Mouse (Mus musculus): Measurements from ENCODE around the gene Smad3. TPM values are rescaled to one million over a fixed set of nuclear protein-coding genes. Genes with fewer than 3 reads are reported as not detected.

Smad3 gene
- total and polyA plus RNA-seq, 3 experiments: 0.81 to 1.5 (median 1.2) TPM

DNA sequence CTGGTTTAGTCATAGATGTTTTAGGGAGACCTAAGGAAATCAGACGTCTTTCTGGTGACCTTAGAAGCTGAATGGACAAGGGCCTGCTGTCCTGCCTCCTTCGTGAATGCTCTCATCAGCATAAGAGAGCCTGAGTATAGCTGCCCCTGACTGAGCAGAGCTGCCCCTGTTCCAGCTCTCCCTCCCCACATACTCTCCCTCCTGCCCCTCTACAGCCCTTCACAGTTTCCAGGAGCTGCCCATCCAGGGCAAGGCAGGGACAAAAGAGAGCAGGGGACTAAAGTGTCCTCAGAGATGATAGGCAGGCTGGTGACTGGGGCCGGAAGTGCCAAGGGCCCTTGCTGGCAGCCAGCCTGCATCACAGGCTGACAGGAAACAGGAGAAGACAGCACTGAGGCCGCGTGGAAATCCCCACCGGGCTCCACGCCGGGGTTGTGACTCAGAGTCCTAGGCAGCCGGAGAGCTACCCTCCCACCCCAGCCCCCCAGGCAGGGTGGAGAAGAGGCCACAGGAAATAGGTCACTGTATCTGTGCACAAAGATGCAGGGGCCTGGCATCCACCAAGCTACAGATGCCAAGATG, 51.6 kb downstream of the Smad3 start (continued):
- TF ChIP-seq IRF4 (IDR thresholded peaks at IDR 0.05; ENCODE audit: low read depth, low read length) (peak; percentile 48; the same call in 1 of the 2 replicates), MEF2A (IDR thresholded peaks at IDR 0.05; ENCODE audit: borderline replicate concordance, low read depth, low read length) (peak; percentile 74; the same call in 1 of the 2 replicates), ZC3H11A (IDR thresholded peaks at IDR 0.05; ENCODE audit: low read depth, low read length) (no peak), MYC (IDR thresholded peaks at IDR 0.05; ENCODE audit: low read depth, low read length) (peak; percentile 42; the same call in 1 of the 2 replicates), UBTF (IDR thresholded peaks at IDR 0.05; ENCODE audit: low read depth, low read length) (no peak), SIN3A (IDR thresholded peaks at IDR 0.05; ENCODE audit: low read length) (no peak), USF2 (conservative IDR thresholded peaks at IDR 0.05; ENCODE audit: low read depth, low read length) (no peak), EP300 (IDR thresholded peaks at IDR 0.05; ENCODE audit: low read length) (peak; percentile 57; the same call in 1 of the 2 replicates), JUN (IDR thresholded peaks at IDR 0.05; ENCODE audit: insufficient read depth, low read depth, low read length) (no peak), HCFC1 (IDR thresholded peaks at IDR 0.05; ENCODE audit: low read depth, low read length) (peak; percentile 29; the same call in 1 of the 2 replicates)

DNA sequence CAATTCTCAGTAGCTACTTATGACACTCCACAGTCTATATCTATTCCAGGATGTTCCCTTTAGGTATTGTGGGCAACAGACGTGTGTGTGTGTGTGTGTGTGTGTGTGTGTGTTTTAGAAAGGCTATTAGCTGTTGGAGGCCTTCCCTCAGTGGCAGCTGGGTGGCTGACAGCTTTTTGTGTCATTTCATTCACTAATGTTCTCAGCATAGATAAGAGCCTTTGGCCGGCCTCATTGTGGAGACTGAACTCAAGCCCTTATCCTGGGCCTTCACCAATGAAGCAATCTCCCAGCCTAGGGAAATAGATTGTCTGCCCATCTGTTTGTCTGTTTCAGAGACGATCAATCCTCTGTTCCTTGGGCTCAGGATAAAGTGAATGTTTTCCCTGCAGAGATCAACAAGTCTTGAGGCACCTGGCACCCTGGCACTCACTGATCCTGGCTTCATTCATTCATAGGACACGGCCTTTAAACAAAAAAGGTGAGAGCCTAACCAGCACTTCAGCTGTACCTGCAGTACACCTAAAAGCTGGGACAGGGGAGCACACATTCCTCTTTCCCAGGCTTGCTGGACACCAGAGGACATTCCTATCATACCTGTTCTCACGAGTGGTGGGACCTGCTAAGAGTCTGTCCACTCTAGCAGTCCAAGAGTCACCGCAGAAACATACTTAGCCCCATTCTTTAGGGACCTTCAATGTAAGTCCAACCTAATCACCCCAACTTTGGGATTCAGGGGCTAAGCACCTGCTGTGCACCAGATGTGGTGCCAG, 52.6 kb downstream of the Smad3 start:
- no peak overlapping the region for H3K4me3 ChIP-seq (replicated peaks in 1 of 3; ENCODE audit: low read depth in 2 of 3, low read length in 2 of 3, poor library complexity in 1 of 3)

DNA sequence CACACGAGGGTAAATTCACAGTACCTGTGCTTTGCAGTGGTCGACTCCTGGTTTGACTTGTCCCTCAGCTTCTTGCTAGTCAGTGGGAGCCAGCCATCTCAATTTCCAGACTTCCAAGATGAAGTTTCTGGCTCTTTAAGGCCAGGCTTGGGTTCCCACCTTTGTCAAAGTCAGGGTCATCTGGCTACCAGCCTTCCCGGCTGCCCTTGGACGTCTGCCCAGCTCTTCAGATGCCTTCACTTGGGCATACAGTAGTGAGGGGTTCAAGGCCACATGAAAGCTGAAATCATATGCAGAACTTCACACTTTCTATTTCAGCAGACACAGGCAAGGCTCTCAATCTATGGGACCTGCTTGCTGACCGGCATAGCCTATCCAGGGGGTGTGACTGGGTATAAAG, 53.7 kb downstream of the Smad3 start:
- no peak for TF ChIP-seq POLR2AphosphoS2 (IDR thresholded peaks at IDR 0.05; ENCODE audit: low read depth, low read length)
- no peak for TF ChIP-seq SIN3A (IDR thresholded peaks at IDR 0.05; ENCODE audit: low read length)
- TF ChIP-seq E2F4 (IDR thresholded peaks at IDR 0.05; ENCODE audit: insufficient replicate concordance, low read depth, low read length): no peak
- no peak for TF ChIP-seq CHD2 (IDR thresholded peaks at IDR 0.05; ENCODE audit: low read length)
- no peak for TF ChIP-seq TBP (conservative IDR thresholded peaks at IDR 0.05; ENCODE audit: low read depth, low read length)
- no peak for TF ChIP-seq PAX5 (IDR thresholded peaks at IDR 0.05; ENCODE audit: low read length)
- TF ChIP-seq RAD21 (IDR thresholded peaks at IDR 0.05; ENCODE audit: low read depth, low read length): no peak
- TF ChIP-seq CHD1 (IDR thresholded peaks at IDR 0.05; ENCODE audit: low read depth, low read length): no peak
- TF ChIP-seq TCF12 (IDR thresholded peaks at IDR 0.05; ENCODE audit: low read depth, low read length): no peak
- TF ChIP-seq MAX (IDR thresholded peaks at IDR 0.05; ENCODE audit: low read length): no peak
- TF ChIP-seq GABPA (IDR thresholded peaks at IDR 0.05; ENCODE audit: insufficient replicate concordance, low read depth, low read length): no peak
- TF ChIP-seq JUN (IDR thresholded peaks at IDR 0.05; ENCODE audit: insufficient read depth, low read depth, low read length): no peak
- no peak for TF ChIP-seq MAFK (IDR thresholded peaks at IDR 0.05; ENCODE audit: insufficient replicate concordance, low read length)
- no peak for TF ChIP-seq ZMIZ1 (IDR thresholded peaks at IDR 0.05; ENCODE audit: low read depth, low read length)
- in situ Hi-C loops (cut with MboI; ENCODE audit: low pct_ligation_motif_present, low pct_unique_long_range_greater_than_20kb, low sequenced_read_pairs): no loop called here

More for the DNA sequence above, 52.6 kb downstream of the Smad3 start:
- in situ Hi-C loops (cut with MboI; ENCODE audit: low pct_ligation_motif_present, low pct_unique_long_range_greater_than_20kb, low sequenced_read_pairs) (no loop called here), dilution Hi-C loops (cut with MboI; ENCODE audit: extremely low pct_ligation_motif_present, extremely low pct_unique_long_range_greater_than_20kb, low sequenced_read_pairs) (no loop called here)
- Histone ChIP-seq H3K4me1 (ENCODE audit: control insufficient read depth in 1 of 2, insufficient read depth in 2 of 2) (peaks cover 34 to 65% of the 10 kb centered on the region in 2 experiments), H3K79me2 (replicated peaks; ENCODE audit: control insufficient read depth, extremely low read depth, insufficient read depth, poor library complexity, severe bottlenecking) (no peaks in the 10 kb centered on the region), H3K4me2 (ENCODE audit: insufficient read depth, low read depth, poor library complexity, severe bottlenecking) (no peak overlapping the region), H3K27me3 (replicated peaks) (no peaks in the 10 kb centered on the region), H3K36me3 (replicated peaks in 1 of 2; ENCODE audit: control insufficient read depth in 1 of 2, insufficient read depth in 1 of 2, low read length in 1 of 2) (no peaks in the 10 kb centered on the region), H3K9ac (ENCODE audit: insufficient read depth, low read depth) (no peak overlapping the region), H3K9me3 (replicated peaks; ENCODE audit: low read length) (peaks cover 14% of the 10 kb centered on the region), H3K27ac (ENCODE audit: insufficient read depth, low read depth) (no peak overlapping the region)
- TF ChIP-seq ZNF384 (IDR thresholded peaks at IDR 0.05; ENCODE audit: low read depth, low read length): no peak
- no peak for TF ChIP-seq HCFC1 (IDR thresholded peaks at IDR 0.05; ENCODE audit: low read depth, low read length)
- TF ChIP-seq RCOR1 (conservative IDR thresholded peaks at IDR 0.05; ENCODE audit: low read depth, low read length): no peak
- TF ChIP-seq JUND (conservative IDR thresholded peaks at IDR 0.05; ENCODE audit: low read depth, low read length): no peak
- no peak for TF ChIP-seq ZMIZ1 (IDR thresholded peaks at IDR 0.05; ENCODE audit: low read depth, low read length)
- no peak for TF ChIP-seq ZKSCAN1 (IDR thresholded peaks at IDR 0.05; ENCODE audit: borderline replicate concordance, low read depth, low read length)
- DNase-seq (ENCODE audit: extremely low read depth): no peak

More for the DNA sequence above, 53.7 kb downstream of the Smad3 start:
- Histone ChIP-seq H3K4me3 (replicated peaks in 1 of 3; ENCODE audit: low read depth in 2 of 3, low read length in 2 of 3, poor library complexity in 1 of 3) (no peak overlapping the region), H3K79me2 (replicated peaks; ENCODE audit: control insufficient read depth, extremely low read depth, insufficient read depth, poor library complexity, severe bottlenecking) (no peaks in the 10 kb centered on the region), H3K27me3 (replicated peaks) (no peaks in the 10 kb centered on the region), H3K9me3 (replicated peaks; ENCODE audit: low read length) (peaks cover 6% of the 10 kb centered on the region), H3K27ac (ENCODE audit: insufficient read depth, low read depth) (no peak overlapping the region), H3K36me3 (replicated peaks in 1 of 2; ENCODE audit: control insufficient read depth in 1 of 2, insufficient read depth in 1 of 2, low read length in 1 of 2) (no peaks in the 10 kb centered on the region), H3K9ac (ENCODE audit: insufficient read depth, low read depth) (no peak overlapping the region), H3K4me2 (ENCODE audit: insufficient read depth, low read depth, poor library complexity, severe bottlenecking) (no peak overlapping the region), H3K4me1 (ENCODE audit: control insufficient read depth in 1 of 2, insufficient read depth in 2 of 2) (peaks cover 35 to 65% of the 10 kb centered on the region in 2 experiments)
- DNase-seq (ENCODE audit: extremely low read depth): no peak
- dilution Hi-C loops (cut with MboI; ENCODE audit: extremely low pct_ligation_motif_present, extremely low pct_unique_long_range_greater_than_20kb, low sequenced_read_pairs): no loop called here

Data from CH12.LX (cell line).